Mouse (Mus musculus): ENCODE results near the gene Kbtbd13. TPM values are rescaled to one million over a fixed set of nuclear protein-coding genes. Genes with fewer than 3 reads are reported as not detected.
A peak's percentile ranks its signal among the peaks of the same experiment; 100 is the strongest.

Gene Kbtbd13
- polyA plus RNA-seq, 1 experiment from 2014 or later = 5.5 TPM

DNA sequence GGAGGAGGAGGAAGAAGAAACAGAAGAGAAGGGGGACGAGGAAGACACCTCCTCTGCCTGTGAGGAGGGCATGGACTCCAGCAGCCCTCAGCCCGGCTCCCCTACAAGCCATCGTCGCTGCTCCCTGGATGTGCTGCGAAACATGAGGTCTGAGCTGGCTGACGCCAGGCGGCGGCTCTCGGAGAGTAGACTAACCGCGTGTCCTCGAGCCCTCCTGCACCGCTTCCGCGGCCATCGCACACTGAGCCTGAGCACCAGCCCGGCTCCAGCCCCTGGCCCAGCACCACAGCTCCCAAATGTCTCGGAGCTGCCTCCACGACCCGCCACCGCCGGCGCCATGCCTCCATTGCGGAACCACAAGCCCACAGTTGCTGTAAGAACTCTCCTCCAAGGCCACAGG, 19.7 kb downstream of the Kbtbd13 start:
- H3K4me2 ChIP-seq = no peak overlapping the region
- H3K27ac ChIP-seq = no peak overlapping the region
- H3K27me3 ChIP-seq = no peaks in the 10 kb centered on the region
- 78% methylated on average over 24 of the region's 24 CpGs for WGBS
- ATAC-seq (ENCODE audit: borderline replicate concordance, extremely low read depth, low FRiP score, low TSS enrichment) = no peak
- no peak overlapping the region for H3K4me3 ChIP-seq
- no peak overlapping the region for H3K9ac ChIP-seq
- 0 out of 2 replicates have a peak, but pooled peaks cover 11% of the 10 kb centered on the region for H3K4me1 ChIP-seq
- no peaks in the 10 kb centered on the region for H3K9me3 ChIP-seq
- no peaks in the 10 kb centered on the region for H3K36me3 ChIP-seq

DNA sequence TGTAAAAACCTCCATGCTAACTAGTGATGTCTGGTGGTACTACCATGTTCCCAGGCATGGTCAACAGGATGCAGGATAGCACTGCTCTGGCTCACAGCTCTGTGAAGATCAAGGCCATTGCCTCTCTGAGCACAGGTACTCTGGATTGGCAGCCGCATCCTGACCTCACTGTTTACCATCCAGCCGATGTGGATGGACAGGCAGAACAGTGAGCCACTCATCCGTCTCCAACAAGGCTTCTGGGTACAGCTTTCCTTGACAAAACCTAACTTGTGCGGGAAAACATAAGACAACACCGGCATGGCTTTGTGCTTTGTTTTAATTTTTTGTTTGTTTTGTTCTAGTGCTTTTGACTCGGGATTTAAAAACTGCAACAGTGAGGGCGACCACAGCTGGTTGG, 25.7 kb downstream of the Kbtbd13 start:
- Histone ChIP-seq H3K9me3 (no peaks in the 10 kb centered on the region), H3K36me3 (peaks cover 9% of the 10 kb centered on the region; the same call in 1 of the 2 replicates), H3K4me3 (no peak overlapping the region), H3K9ac (no peak overlapping the region), H3K27ac (no peak overlapping the region), H3K27me3 (no peaks in the 10 kb centered on the region), H3K4me2 (no peak overlapping the region), H3K4me1 (no peaks in the 10 kb centered on the region)
- ATAC-seq (ENCODE audit: borderline replicate concordance, extremely low read depth, low FRiP score, low TSS enrichment) = no peak
- WGBS = 80% methylated on average over 7 of the region's 7 CpGs

DNA sequence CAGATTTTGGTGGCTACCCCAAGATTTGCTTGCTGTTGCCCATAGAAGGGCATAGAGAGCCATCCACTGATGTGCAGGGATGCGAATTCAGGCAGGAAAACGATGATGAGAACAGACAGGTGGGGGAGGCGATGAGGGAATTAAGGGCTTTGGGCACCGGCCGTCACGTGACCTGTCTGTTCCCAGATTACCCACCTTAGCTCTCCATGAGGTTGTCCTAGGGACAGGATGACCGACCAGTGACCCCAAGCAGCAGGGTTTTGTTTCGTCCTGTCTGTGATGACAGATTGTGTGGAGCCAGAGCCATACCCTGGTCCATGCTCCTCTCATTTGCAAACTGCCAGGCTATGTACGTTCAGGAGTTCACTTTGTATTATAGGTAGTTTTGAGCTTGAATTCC, 27.8 kb downstream of the Kbtbd13 start:
- Histone ChIP-seq H3K4me3 (no peak overlapping the region), H3K9ac (no peak overlapping the region), H3K36me3 (peaks cover 26% of the 10 kb centered on the region), H3K27me3 (no peaks in the 10 kb centered on the region), H3K4me2 (no peak overlapping the region), H3K9me3 (no peaks in the 10 kb centered on the region), H3K4me1 (no peaks in the 10 kb centered on the region), H3K27ac (no peak overlapping the region)
- WGBS = 23% methylated on average over 9 of the region's 9 CpGs
- ATAC-seq (ENCODE audit: borderline replicate concordance, extremely low read depth, low FRiP score, low TSS enrichment) = no peak

DNA sequence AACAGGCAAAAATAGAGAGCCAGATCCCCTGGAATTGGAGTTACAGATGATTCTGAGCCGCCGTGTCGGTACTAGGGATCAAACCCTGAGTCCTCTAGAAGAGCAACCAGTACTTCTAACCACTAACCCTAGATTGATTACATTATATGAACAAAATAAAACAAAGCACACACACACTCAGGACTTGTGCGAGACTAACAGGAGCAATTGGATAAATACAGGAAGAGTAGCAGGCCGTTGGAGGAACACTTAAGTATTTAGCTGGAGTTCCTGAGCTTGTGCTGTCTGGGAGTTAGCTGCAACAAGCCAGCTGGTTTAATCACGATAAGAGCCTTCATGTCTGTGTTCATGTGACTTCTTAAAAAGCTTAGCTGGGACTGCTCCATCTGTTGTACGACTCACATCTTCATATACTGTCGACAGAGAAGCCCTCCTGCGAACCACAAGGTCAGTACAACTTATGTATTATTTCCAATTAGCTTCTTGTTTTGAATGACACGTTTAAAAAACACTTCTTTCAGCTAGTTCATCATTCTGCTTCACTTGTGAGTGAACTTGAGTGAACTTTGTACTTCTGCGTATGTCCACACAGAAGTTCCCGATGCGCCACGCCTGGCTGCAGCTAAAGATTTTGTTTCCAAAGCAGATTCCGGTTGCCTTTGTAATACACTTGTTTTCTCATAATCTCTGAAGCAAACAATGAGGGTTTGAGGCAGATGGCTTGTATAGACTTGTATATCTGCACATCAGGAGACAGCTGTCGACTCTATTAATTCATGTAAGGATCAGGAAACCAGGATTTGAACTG, 30.6 kb downstream of the Kbtbd13 start, which contains the start of gene Ubap1l:
TSS of gene Ubap1l (plus strand) at position 401 of the 808 bp plus-strand sequence.
- Histone ChIP-seq H3K9me3 (no peaks in the 10 kb centered on the region), H3K9ac (no peak within 1 kb of the TSS), H3K36me3 (peaks cover 49% of the 10 kb centered on the region), H3K27ac (no peak within 1 kb of the TSS), H3K27me3 (no peaks in the 10 kb centered on the region), H3K4me1 (no peaks in the 10 kb centered on the region), H3K4me2 (no peak within 1 kb of the TSS), H3K4me3 (no peak within 1 kb of the TSS)
- no peak for ATAC-seq (ENCODE audit: borderline replicate concordance, extremely low read depth, low FRiP score, low TSS enrichment)
- WGBS = 68% methylated on average over 16 of the region's 16 CpGs

DNA sequence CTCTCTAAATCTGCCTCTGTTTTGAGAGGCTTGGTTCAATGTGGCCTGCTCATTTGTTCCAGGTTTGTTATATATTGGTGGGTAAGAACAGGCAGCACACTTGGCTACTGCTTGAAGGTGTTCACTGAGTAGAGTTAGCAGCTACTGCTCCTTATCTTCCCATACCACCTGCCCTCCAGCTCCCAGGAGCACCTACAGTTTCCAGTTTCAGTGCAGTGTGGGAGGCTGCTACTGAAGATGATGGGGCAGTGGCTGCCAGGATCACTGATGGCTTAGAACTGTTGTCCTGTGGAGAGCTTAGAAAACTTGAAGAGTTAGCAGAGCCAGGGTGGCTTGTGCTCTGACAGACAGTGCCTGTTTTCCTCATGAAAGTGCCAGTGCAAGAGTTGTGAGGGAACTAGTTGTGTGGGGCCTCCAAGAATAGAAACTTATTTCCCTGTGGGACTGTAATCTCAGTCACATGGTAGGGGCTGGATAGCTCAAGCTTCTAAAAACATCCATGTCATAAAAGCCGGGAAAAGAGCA, 32.4 kb downstream of the Kbtbd13 start:
- Histone ChIP-seq H3K4me3 (no peak overlapping the region), H3K4me2 (no peak overlapping the region), H3K27me3 (no peaks in the 10 kb centered on the region), H3K27ac (no peak overlapping the region), H3K36me3 (peaks cover 58% of the 10 kb centered on the region), H3K9ac (no peak overlapping the region), H3K9me3 (no peaks in the 10 kb centered on the region), H3K4me1 (no peaks in the 10 kb centered on the region)
- WGBS = 67% methylated on average over 1 of the region's 1 CpGs
- ATAC-seq (ENCODE audit: borderline replicate concordance, extremely low read depth, low FRiP score, low TSS enrichment) = no peak

DNA sequence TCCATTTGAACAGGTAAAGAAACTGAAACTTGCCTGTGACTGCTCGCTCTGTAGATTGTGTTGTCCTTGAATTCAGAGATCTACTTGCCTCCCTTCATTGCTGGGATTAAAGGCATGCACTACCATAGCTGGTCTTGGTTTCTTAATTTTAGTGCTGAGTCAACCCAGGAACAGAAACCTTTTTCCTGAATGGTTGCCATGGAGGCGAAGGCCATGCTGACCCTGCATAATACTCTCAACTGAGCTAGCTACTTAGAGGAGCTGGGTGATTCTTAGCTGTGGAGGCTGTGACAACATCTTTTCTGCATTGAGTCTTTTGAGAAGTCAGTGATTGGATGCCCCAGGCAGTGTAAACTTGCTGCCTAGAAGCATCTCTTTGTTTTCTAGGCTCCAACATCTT, 34.5 kb downstream of the Kbtbd13 start:
- no peaks in the 10 kb centered on the region for H3K27me3 ChIP-seq
- H3K4me3 ChIP-seq = no peak overlapping the region
- no peaks in the 10 kb centered on the region for H3K9me3 ChIP-seq
- no peak overlapping the region for H3K27ac ChIP-seq
- 94% methylated on average over 2 of the region's 2 CpGs for WGBS
- H3K36me3 ChIP-seq = peaks cover 55% of the 10 kb centered on the region
- ATAC-seq (ENCODE audit: borderline replicate concordance, extremely low read depth, low FRiP score, low TSS enrichment) = no peak
- no peaks in the 10 kb centered on the region for H3K4me1 ChIP-seq
- H3K9ac ChIP-seq = no peak overlapping the region
- no peak overlapping the region for H3K4me2 ChIP-seq

DNA sequence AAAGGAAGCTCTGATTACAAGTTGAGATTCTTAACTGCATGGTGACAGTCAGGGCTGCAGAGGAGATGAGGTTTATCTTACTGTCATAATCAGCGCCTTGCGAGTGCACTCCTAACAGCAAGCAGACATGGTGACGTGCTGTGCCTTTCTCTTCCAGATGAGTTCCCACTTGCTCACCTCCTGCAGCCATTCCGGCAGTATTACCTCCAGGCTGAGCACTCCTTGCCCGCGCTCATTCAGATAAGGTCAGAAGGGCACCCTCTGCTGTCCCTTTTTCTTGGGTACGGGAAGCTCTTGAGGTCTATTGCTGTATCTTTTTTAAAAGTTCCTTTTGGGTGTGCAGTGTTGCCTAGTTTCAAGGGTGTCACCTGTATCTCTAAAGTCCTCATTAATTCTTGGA, 34.9 kb downstream of the Kbtbd13 start:
- H3K27me3 ChIP-seq = no peaks in the 10 kb centered on the region
- 88% methylated on average over 7 of the region's 7 CpGs for WGBS

DNA sequence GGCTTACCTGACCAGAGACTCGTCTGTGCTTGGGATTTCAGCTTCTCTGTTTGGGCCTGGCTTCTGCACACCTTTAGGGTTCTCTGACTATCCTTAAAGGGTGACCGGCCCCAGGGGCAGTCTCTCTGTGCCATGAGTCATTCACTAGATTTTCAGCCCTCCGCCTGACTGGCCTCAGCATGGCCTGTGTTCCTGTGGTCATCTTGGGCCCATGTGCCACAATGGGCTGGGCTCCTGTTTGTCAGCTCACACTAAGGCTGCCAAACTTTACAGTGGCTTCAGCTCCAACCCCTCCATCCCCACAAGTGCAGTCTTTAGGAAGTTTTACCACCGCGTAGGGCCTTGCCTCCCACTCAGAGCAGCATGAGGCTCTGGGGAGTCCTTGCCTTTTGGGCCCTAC, 38.2 kb downstream of the Kbtbd13 start:
- 81% methylated on average over 5 of the region's 5 CpGs for WGBS

More for the DNA sequence above, 34.9 kb downstream of the Kbtbd13 start:
- Histone ChIP-seq H3K4me1 (no peaks in the 10 kb centered on the region), H3K36me3 (peaks cover 55% of the 10 kb centered on the region), H3K9ac (no peak overlapping the region), H3K4me2 (no peak overlapping the region), H3K4me3 (no peak overlapping the region), H3K9me3 (no peaks in the 10 kb centered on the region), H3K27ac (no peak overlapping the region)
- ATAC-seq (ENCODE audit: borderline replicate concordance, extremely low read depth, low FRiP score, low TSS enrichment) = no peak

DNA sequence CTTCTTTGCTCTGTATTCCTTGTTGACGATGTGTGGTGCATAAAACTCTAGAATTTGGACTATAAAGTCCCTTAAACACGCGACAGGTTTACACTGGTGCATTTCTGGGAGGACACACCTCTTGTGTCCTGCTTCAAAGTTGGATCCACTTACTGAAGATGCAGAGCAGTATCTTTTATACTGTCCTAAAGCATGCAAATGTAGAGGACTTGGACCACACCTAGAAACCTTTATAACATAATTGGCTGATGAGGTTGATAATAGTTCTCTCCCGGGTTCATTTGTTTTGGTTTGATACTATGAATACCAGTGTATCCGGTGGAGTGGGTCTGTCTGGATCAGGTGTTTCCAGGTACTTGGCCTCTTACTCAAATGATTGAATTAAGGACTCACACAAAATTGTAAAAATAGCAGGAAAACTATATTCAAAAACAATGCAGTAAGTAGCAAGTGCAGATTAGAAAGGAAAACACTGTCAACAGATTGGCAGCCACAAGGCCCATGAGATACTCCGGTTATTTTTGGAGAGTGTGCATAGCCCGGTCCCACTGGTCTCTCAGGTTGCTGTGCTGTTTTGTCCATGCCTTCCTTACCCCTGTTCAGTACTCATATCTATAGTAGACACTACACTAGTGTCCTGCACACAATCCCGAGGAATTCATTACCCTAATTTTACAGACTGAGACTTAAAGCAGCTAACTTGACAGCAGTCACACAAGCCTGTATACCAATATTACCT, 44.2 kb downstream of the Kbtbd13 start:
- Histone ChIP-seq H3K36me3 (no peaks in the 10 kb centered on the region), H3K9ac (peak overlapping the region; percentile 98), H3K4me2 (peak overlapping the region; percentile 77), H3K27me3 (no peaks in the 10 kb centered on the region), H3K4me3 (peak overlapping the region; percentile 95), H3K27ac (peak overlapping the region; percentile 97), H3K4me1 (peaks cover 15% of the 10 kb centered on the region), H3K9me3 (no peaks in the 10 kb centered on the region)
- WGBS = 37% methylated on average over 8 of the region's 8 CpGs
- ATAC-seq (ENCODE audit: borderline replicate concordance, extremely low read depth, low FRiP score, low TSS enrichment) = no peak

More for the DNA sequence above, 38.2 kb downstream of the Kbtbd13 start:
- Histone ChIP-seq H3K4me1 (peaks cover 1% of the 10 kb centered on the region; the same call in 1 of the 2 replicates), H3K9me3 (no peaks in the 10 kb centered on the region), H3K9ac (no peak overlapping the region), H3K27me3 (no peaks in the 10 kb centered on the region), H3K27ac (no peak overlapping the region), H3K4me3 (no peak overlapping the region), H3K4me2 (no peak overlapping the region), H3K36me3 (peaks cover 29% of the 10 kb centered on the region)
- no peak for ATAC-seq (ENCODE audit: borderline replicate concordance, extremely low read depth, low FRiP score, low TSS enrichment)

DNA sequence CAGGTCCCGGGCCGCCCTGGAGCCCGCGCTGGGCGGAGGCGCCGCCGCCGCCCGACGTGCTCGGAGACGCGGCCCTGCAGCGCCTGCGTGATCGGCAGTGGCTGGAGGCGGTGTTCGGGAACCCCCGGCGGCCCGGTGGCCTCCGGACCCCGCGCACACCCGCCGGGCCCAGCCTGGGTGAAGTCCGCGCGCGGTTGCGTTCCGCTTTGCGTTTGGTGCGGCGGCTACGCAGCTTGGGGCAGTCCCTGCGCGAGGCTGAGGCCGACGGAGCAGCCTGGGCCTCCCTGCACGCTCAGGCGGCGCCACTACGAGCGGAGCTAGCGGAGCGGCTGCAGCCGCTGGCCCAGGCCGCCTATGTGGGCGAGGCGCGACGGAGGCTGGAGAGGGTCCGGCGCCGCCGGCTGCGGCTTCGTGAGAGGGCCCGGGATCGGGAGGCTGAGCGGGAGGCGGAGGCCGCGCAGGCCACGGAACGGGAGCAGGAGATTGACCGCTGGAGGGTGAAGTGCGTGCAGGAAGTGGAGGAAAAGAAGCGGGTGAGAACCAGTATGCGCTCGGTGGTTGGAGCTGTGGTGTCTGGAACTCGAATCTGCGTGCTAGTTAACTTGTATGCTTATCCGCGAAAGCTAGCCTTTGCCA, 44.9 kb downstream of the Kbtbd13 start:
- peak overlapping the region; percentile 95 for H3K4me3 ChIP-seq
- peak overlapping the region; percentile 97 for H3K27ac ChIP-seq
- H3K4me1 ChIP-seq = peaks cover 15% of the 10 kb centered on the region
- H3K27me3 ChIP-seq = no peaks in the 10 kb centered on the region
- peak overlapping the region; percentile 77 for H3K4me2 ChIP-seq
- H3K9me3 ChIP-seq = no peaks in the 10 kb centered on the region
- ATAC-seq (ENCODE audit: borderline replicate concordance, extremely low read depth, low FRiP score, low TSS enrichment) = peak; percentile 80
- no peaks in the 10 kb centered on the region for H3K36me3 ChIP-seq
- H3K9ac ChIP-seq = peak overlapping the region; percentile 98
- under 1% methylated on average over 72 of the region's 77 CpGs for WGBS

DNA sequence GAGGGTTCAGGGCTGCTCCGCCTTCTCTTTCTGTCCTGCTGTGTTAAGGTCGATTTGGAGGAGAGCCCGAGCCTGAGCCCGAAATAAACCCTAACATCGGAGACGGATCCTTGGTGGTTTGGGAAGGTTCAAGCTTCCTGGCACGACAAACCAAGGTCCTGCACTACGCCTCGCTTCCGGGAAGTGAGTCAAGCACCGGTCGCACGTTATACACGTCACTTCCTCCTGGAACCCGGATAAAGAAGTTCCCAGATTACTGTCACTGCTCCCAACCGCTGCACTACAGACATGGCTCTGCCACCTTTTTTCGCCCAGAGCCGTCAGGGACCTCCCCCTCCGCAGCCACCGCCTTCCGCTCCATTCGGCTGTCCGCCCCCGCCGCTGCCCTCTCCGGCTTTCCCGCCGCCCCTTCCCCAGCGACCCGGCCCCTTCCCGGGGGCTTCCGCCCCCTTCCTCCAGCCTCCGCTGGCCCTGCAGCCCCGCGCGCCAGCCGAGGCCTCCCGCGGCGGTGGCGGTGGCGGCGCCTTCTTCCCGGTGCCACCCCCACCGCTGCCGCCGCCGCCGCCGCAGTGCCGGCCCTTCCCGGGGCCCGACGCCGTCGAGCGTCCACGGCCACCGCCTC, 45.5 kb downstream of the Kbtbd13 start, which contains the start of gene Pdcd7:
TSS of gene Pdcd7 (plus strand) at position 251 of the 622 bp plus-strand sequence.
- Histone ChIP-seq H3K9me3 (no peaks in the 10 kb centered on the region), H3K36me3 (no peaks in the 10 kb centered on the region), H3K9ac (peak within 1 kb of the TSS; percentile 98), H3K4me3 (peak within 1 kb of the TSS; percentile 95), H3K27ac (peak within 1 kb of the TSS; percentile 97), H3K27me3 (no peaks in the 10 kb centered on the region), H3K4me2 (peak within 1 kb of the TSS; percentile 77), H3K4me1 (peaks cover 15% of the 10 kb centered on the region)
- 1% methylated on average over 59 of the region's 59 CpGs for WGBS
- peak; percentile 94 for ATAC-seq (ENCODE audit: borderline replicate concordance, extremely low read depth, low FRiP score, low TSS enrichment)

All from lung, embryonic 15.5 days (tissue).